Mouse (Mus musculus) erythroblast, embryonic 14.5 days (primary cell): ENCODE measurements around the gene Prepl.

ENCODE experiments used
- GATA1 ChIP-seq: IDR thresholded peaks from 2 replicates; pipeline ENCODE4 v1.6.1; 2012; ENCODE audit warnings: low read length, inconsistent platforms, mixed read lengths
- TAL1 ChIP-seq: IDR thresholded peaks from 3 replicates; pipeline ENCODE4 v1.6.1; 2012; ENCODE audit warnings: low read length, inconsistent platforms, mixed read lengths

DNA sequence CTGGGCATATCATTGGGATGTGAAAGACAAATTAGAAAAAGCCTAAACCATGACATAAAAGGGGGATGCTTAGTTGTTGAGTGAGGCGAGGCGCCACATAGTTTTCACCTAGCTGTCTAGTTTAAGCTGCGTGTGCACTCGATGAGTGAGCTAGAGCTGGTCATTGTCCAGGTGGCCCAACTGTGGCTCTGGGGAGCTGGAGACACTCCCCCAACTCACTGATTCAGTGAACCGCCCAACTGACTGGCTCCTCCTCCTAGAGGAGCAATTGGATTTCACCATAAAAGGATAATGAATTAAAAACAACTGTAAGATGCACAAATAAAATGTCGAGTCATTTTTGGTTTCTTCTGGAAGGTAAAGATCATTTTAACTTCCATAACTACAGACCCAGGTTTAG is 1.0 kb downstream of the Prepl start:
- TF ChIP-seq GATA1 (no peak), TAL1 (no peak)
